Mouse (Mus musculus) left cerebral cortex, postnatal 14 days (tissue): ENCODE results near the gene Snd1. TPM values are rescaled to one million over a fixed set of nuclear protein-coding genes. Genes with fewer than 3 reads are reported as not detected.
A peak's percentile ranks its signal among the peaks of the same experiment; 100 is the strongest.

Experiments
- DNase-seq, 2 experiments: peaks; one replicate each; pipeline ENCODE4 v3.0.0; 2021 to 2022; ENCODE audit warnings: low spot score in 2 of 2, mixed read lengths in 1 of 2
- intact Hi-C: fragments of 180-260 bp; cut with DNase I; formaldehyde crosslinking; loops from one replicate; pipeline ENCODE4 v1.15.1; 2025
- total RNA-seq, 2 experiments: library from RNA; stranded (reverse); gene quantifications; 2 replicates each; pipeline ENCODE4 v1.2.3; 2021

Snd1 gene
- total RNA-seq, 2 experiments from 2014 or later = 94.8 to 96.9 TPM

DNA sequence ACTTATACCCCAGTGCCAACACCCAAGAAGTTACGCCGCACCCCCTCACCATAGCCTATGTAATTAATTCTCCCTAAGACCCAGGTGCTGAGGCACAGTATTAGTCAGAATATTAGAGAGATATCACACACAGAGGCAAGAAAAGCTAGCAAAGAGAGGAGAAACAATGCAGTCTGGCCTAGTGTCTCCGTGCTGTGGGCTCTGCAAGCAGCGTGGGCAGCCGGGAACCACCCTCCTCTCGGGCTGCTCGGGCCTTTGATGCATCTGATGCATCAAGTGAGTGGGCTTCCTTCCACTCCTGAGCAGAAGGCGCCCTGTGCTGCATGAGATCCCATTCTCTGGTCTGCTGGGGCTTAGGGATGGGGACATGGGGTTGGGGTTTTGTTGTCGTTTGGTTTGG lies 338.1 kb downstream of the Snd1 start:
- DNase-seq = peak in 1 of 2 experiments; percentile 44
- intact Hi-C loops = no loop called here

DNA sequence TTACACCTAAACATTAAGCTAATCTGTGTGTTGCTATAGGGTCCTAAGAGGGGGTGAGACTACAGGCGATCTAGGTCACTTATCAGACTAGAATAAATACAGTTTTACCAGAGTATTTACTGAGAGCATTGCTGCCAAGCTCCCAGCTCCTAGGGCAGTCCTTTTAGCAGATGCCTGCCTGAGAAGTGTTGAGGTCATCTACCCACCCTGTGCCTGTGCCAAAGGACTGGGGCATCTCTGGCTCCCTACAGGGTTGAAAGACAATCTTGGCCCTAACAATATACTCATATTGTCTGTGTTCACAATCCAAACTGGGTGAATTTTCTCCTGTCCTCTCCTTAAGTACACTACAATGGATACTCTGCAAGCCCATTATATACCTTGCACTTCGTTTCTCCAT lies 340.0 kb downstream of the Snd1 start:
- no peak for DNase-seq
- intact Hi-C loops = no loop called here

DNA sequence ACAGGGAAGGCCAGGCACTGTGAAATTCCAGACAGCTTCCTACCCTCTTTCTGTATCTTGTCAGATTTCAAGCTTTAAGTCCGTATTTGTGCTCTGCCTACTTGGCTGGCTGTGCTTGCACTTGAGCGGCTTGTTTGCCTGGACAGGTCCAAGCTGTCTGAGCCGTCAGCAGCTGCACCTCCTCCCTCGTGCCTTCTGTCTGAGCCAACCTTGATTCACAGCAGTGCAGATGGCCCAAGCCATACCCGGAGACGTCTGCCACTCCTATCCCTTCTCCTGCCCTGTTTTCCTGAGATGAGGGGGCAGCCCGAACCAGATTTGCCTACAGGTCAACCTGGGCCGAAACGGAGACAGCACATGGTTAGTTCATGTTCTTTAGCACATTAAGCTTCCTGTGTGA lies 342.1 kb downstream of the Snd1 start:
- peak in 1 of 2 experiments; percentile 61 for DNase-seq
- intact Hi-C loops = no loop called here

DNA sequence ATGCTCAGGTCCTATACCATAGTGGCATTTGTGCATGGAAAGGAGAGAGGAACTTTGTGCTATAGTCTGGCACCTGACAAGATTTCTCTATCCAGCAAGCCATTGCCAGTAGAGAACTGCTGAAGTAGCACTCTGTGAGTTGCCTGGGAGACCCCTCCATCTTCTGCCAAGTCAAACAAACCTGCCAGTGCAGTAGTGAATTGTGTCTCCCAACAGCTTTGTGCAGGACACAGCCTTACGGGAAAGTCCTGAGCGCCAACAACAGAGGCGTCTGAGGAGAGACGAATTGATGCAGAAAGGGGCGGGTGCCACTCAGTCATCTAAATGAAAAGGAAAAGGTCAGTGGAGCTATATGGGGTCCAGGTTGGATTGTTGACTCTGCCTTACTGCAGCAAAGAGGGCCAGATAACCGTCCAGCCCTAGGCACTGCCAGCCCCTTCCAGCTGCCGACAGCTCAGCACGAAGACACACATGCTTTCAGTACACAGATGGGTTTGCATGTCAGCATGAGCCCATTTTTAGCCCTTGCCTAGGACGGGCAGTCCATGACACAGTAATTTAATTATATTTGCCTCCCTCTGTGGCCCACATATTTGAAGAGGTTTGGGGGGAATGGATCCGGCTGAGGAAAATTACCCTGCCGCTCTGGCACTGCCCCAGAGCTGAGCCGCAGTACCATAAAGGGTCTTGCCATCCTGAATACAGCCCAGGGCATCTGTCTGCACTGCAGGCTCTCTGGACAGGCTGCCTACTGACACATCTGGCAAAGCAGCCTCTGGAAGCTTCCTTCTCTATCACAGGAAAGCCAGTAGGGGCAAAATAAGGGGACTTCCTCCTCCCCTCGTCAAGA lies 344.8 kb downstream of the Snd1 start:
- no peak for DNase-seq
- intact Hi-C loops = loop anchor here (10.0 kb wide), 1 partner anchor 395 kb away; the partner anchor contains the start of genes Arf5, Fscn3 and Gcc1

DNA sequence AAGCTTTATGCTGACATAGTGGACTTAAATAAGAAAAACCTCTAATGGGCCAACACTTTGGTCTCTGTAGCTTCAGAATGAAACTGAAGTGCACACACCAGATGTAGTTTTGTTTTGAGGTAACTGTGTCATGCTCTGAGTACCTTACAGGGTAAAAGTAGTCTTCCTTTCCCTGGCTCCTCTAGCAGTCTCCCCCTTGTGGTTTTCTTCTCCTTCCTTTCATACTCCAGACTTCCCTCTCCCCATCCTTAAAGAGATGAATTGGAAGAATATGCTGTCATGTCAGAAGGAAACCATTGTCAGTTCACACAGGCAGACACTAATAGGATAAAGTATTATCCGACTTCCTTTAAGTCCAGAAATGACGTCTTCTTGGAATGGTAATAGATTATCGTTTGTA lies 347.4 kb downstream of the Snd1 start:
- no peak for DNase-seq
- intact Hi-C loops = loop anchor here (10.0 kb wide), 1 partner anchor 397 kb away; the partner anchor contains the start of genes Arf5, Fscn3 and Gcc1

DNA sequence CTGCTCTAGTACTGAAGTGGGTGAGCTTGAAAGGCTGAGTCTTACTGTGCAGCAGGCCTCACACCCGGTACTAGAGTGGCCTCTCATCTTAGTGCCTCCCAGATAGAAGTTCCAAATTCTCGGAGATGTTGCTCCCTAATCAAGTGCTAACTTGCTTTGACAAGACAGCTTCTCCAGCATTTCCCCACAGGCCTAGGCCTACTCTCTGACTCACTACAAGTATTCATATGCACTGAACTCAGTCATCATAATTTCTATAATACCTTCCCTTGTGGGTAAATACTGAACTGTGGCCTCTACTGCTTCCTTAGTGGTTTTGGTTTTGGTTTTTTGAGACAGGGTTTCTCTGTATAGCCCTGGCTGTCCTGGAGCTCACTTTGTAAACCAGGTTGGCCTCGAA lies 348.4 kb downstream of the Snd1 start:
- no peak for DNase-seq
- intact Hi-C loops = loop anchor here (10.0 kb wide), 1 partner anchor 399 kb away; the partner anchor contains the start of genes Arf5, Fscn3 and Gcc1

DNA sequence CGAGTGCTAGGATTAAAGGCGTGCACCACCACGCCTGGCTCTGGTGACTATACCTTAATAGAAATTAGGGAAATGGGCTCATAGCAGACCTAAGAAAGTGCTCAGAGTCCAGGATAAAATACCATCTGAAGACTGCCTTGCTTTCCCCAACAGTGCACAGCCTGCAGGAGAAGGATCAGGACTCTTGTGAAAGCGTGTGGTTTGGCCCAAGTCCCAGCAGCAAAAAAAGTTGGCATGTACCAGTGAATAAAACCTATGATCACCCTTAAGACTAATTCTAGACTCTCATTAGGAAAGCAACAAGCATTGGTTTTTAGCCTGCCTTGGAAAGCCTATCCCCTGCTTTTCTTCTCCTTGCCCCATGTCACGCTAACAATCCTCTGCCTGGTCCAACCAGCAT lies 348.9 kb downstream of the Snd1 start:
- DNase-seq = no peak
- intact Hi-C loops = loop anchor here (10.0 kb wide), 1 partner anchor 399 kb away; the partner anchor contains the start of genes Arf5, Fscn3 and Gcc1

DNA sequence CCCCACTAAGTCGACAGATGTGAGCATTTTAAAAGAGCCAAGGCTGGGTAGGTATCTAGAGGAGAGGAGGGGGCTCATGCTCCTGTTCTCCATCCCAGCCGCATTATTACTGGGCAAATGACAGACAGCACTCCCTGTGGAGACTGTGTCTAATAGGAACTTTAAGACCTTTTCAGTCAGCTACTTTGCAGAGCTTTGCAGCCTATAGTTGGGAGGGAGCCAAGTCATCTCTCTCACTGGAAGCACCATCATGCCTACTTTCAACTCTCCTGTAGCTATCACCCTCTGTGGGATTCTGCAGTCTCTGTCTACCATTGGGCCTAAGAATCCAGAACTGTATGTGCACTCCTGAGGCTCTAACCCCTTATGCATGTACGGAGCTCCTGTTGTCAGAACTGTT lies 351.0 kb downstream of the Snd1 start:
- no peak for DNase-seq
- intact Hi-C loops = loop anchor here (5.0 to 10.0 kb wide), 3 partner anchors 69 to 401 kb away; partner anchors contain the start of genes Arf5, Fscn3 and Gcc1

DNA sequence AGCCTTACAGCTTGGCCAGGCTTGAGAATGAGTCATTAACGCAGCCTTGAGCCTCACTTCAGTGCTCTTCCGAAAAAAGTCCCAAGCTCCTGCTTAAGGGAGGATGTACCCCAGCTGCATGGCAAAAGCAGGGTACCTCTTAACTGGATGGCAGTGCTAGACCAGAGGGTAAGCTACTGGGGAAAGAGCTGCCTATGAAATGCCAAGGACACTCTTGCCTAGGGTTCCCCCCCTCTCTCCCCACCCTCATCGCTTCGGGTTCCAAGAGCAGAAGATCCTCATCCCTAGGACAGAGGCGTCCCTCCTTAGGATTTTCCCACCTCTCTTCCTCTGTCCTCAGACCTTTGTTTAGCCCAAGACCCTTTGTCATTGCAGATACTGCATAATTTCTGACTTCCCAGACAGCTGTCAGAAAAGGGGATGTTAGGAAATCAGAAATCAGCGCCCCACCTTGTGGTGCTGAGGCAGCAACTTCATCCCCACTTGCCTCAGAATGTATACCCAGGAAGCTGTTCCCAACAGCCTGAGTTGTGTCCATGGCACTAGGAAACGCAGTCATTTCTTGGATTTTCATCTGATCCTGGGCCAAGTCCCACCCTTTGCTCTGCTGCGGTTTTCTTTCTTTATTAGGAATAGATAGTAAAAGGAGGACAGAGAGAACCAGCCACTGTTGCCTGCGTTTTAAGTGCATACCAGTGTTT lies 351.9 kb downstream of the Snd1 start:
- intact Hi-C loops = loop anchor here (5.0 to 10.0 kb wide), 3 partner anchors 70 to 402 kb away; partner anchors contain the start of genes Arf5, Fscn3 and Gcc1
- DNase-seq = no peak

DNA sequence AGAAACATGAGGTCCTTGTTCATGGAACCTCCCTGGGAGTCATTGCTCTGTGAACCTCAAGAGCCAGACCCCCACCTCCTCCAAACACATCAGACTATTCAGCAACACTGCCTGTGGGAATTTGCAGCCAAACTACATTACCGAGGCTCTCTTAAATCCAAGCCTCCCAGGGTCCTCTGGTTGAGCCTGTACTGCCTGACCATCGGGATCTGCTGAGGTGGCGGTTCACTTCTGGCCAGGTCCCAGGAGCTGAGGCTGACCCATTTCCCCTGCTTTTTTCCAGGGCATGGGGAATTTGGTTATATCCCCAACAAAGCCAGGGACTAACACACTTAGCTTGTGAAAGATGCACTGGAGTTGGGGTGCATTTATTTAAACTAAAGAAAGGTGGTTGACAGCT lies 352.6 kb downstream of the Snd1 start:
- no peak for DNase-seq
- intact Hi-C loops = loop anchor here (5.0 to 10.0 kb wide), 3 partner anchors 70 to 403 kb away; partner anchors contain the start of genes Arf5, Fscn3 and Gcc1

DNA sequence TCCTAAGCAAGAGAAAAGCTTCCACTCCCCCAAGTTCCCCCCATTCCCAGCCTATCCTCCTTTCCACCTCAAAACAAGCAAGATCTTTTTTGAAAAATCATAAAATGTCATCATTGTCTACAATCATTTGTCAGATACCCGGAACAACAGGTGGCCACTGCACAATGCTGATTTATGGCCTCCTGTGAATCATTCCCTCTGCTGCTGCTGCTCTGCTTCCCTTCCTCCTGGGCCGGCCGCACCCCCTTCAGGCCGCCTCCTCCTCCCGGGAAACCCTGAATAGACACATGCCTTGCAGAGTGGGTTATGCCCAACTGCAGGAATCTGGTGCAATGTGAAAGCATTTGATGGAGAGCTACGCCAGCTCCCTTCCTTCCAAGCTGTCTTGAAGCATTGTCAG lies 353.7 kb downstream of the Snd1 start:
- DNase-seq = peak in 1 of 2 experiments; percentile 69
- intact Hi-C loops = loop anchor here (5.0 to 10.0 kb wide), 3 partner anchors 71 to 404 kb away; partner anchors contain the start of genes Arf5, Fscn3 and Gcc1

DNA sequence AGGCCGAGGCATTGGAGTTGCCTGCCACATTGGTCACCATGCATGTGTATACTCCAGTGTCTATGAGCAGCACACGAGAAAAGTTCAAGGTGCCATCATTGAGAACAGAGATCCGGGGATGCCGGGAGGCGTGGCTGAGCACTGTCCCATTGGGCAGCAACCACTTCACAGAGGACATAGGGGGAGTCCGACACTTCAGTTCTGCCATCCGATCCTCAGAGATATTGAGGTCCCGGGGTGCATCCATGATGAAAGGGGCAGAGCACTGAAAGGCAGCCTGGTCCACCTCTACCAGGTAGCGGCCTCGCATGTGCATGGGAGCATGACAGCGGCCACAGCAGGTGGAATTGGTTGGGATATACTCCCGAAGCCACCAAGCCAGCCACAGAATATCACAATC lies 355.4 kb downstream of the Snd1 start:
- DNase-seq = no peak
- intact Hi-C loops = loop anchor here (10.0 kb wide), 1 partner anchor 314 kb away; no protein-coding TSS in a partner anchor

DNA sequence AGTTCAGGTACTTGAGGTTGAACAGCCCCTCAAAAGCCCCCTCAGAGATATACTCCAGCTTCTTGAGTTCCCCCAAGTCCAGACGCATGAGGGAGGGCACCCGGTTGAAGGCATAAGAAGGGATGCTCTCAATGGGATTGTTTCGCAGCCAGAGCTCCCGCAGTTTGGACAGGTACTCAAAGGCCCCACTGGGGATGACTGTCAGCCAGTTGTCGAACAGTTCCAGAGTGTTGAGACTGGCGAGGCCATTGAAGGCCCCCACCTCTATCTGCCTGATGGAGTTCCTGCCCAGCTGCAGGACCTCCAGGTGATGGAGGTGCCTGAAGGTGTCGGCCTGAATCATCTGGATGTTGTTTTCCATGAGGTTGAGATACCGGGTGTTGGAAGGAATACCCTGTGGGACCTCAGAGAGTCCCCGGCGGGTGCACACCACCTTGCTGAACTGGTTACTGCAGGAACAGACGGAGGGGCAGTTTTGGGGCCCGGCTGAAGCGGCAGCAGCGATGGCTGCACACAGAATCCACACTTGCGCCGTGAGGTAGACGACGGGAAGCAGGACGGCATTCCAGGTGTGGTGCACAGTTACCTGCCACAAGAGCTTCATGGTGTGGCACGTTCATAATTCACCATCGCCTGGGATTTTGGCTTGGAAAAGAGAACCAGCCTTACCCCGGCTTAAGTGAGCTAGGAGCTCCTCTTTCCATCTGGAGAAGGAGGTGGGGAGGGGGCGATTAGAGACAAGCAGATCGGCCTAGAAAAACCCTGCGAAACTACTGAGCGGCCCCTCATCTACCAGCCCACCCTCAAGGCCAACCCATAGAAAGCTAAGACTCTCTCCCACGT lies 356.3 kb downstream of the Snd1 start, which contains the start of gene Lrrc4:
Gene Lrrc4, minus strand, starts transcription at position 737 of the 843 bp plus-strand sequence.
- no peak for DNase-seq
- intact Hi-C loops = loop anchor here (10.0 kb wide), 1 partner anchor 314 kb away; no protein-coding TSS in a partner anchor

DNA sequence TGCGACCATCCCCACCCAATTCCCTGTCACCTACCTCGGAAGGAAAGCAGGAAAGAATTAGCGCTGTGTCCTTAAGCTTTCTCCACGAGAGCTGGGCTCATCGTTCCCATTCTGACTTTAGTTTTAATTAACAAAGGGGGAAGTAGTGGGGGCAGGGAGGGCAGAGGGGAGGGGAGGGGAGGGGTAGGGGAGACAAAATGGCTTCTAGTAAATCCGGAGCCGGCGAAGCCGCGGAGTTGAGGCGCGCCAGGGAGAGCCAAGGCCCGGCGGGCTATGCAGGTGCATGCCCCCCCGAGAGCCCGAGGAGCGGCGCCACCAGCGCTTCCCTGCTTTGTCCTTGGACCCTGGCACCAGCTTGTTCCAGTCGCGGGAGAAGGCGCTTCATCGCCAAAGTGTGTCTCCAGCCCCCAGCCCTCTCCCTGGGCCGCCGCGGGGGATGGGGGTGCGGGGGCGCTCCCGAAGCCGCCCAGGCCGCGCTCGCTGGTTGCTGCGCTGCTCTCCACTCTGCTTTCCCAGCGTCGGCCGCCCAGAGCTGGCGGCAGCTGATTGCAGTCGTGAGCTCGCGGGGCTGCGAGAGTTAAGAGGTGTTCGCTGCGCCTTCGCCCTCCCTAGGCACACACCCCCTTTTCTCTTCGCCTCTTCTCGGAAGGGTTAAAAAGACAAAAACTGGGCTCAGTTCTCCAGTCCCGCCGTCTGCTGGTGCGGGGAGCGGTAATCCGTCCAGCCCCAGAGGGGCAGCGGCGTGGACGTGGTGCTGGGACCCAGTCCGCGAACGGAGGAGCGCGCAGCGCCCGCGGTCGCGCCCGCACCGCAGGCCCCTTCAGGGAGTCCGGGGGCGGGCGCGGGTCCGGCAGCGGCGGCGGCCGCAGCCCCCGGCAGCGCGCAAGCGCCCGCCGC lies 357.2 kb downstream of the Snd1 start:
- peak in 1 of 2 experiments; percentile 57 for DNase-seq
- intact Hi-C loops = loop anchor here (10.0 kb wide), 1 partner anchor 313 kb away; no protein-coding TSS in a partner anchor

DNA sequence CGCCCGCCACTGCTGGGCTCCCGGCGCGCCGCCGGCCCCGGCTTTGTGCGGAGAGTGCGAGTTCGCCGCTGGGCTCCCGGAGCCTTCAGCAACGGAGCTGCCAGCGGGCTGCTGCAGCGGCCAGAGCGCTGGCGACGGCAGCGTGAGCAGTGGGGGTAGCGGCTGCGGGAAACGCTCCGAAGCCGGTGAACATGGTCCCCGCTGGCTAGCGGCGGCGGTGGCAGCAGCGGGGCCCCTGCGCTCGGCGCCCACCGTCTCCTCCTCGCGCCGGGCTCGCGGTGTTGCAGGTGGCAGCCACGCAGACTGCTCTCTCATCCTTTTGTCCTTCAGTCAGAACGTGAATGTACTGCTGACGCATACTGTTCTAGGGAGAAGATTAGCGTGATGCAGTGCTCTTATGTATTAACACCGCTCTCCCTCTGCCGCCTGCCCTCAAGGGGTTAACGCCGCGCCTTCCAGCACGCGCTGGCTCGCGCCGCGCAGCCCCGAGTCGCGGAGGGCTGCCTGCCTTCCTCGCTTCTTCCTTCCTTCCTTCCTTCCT lies 357.9 kb downstream of the Snd1 start:
- intact Hi-C loops = loop anchor here (10.0 kb wide), 1 partner anchor 312 kb away; no protein-coding TSS in a partner anchor
- peak in 1 of 2 experiments; percentile 63 for DNase-seq

DNA sequence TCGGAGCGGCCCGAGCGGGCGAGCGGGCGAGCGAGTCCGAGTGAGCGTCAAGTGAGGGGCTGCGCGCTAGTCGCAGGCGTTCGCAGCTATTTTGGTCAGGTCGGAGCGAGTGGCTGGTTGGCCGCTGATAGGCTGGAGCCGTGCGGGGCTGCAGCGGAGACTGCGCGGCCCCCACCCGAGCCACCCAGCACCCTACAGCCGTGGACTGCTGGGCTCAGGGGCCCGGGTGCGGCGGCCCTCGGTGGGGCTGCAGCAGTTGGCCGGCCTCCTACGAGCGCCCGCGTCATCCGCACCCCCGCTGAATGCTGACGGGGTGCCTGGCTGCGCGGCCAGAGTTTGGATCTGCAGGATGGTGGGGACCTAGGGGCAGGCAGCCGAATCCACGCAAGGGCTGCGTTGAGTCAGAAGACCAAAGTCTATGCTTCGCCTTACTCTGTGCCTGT lies 358.5 kb downstream of the Snd1 start:
- intact Hi-C loops = loop anchor here (10.0 kb wide), 1 partner anchor 311 kb away; no protein-coding TSS in a partner anchor
- peak; percentile 70 to 74 for DNase-seq

DNA sequence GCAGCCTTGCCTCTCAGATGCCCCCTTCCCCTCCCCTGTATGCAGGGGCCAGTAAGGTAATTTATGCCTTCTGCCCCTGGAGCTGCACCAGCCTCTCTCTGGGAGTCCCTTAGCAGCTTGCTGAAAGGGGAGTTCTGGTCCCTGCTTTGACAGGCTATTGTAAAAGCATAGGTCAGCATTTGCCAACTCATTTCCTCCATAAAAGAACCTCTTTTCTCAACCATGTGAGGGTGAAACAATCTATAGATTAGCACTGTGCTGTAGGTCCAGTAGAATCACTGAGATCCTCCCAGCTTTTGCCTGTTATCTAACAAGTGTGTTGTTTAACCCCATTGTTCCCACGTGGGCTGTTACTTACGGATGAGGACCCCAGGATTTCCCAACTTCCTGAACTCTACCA lies 359.1 kb downstream of the Snd1 start:
- no peak for DNase-seq

More for the DNA sequence above, 359.1 kb downstream of the Snd1 start:
- intact Hi-C loops = loop anchor here (10.0 kb wide), 1 partner anchor 311 kb away; no protein-coding TSS in a partner anchor
